Mouse (Mus musculus) frontal cortex, postnatal 36 days (tissue): Measurements from ENCODE around the gene Sirpa.

Source experiments
- DNase-seq, 2 experiments: peaks; one replicate each; pipeline ENCODE4 v3.0.0; 2022; ENCODE audit warnings: low spot score in 2 of 2

Sirpa gene

DNA sequence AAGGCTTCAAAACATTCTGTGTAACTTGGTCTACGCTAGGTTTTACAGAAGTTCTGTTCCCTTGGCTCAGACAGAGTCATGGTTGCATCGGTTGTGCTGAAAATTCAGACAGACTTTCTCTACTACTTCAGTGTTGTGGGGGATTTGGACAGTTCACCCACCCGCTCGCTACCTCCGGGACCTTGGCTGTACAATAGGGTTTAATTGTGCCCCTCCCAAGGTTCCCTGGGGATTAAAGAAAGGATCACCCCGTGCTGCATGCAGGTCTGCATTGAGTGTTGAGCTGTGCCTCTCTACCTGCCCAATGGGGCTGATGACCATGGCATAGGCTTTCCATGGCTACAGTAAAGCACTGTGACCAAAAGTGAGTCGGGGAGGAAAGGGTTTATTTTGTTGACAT lies 39.7 kb downstream of the Sirpa start:
- DNase-seq, result no peak

GRCm38 (mm10) chr2:129633077-129633732 lies 40.6 kb downstream of the Sirpa start:
- peak in 1 of 2 experiments; percentile 66 for DNase-seq

DNA sequence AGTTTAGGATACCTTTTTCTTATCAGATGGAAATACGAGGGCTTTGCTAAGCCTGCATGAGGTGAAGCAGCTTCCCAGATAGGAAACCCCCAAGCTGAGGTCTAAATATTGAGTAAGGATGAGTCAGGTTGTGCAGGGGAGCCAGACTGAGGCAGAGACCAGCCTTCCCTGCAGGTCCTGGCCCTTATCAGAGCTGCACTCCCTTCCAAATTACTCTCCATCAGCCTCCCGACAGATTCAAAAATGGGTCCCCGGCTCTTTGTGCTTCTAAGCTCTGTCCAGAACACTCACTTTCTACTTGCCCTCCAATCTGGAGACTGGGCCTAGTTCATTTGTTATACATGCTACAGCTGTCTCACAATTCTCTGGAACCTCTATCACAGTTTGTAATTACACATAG lies 41.3 kb downstream of the Sirpa start:
- DNase-seq, result no peak

- DNase-seq, result no peak
These were observed 60.0 kb downstream of the Sirpa start for GRCm38 (mm10) chr2:129652616-129653015.

GRCm38 (mm10) chr2:129653632-129654031 lies 61.0 kb downstream of the Sirpa start:
- DNase-seq, result no peak

- no peak for DNase-seq
These were observed 61.8 kb downstream of the Sirpa start for GRCm38 (mm10) chr2:129654233-129654950.

DNA sequence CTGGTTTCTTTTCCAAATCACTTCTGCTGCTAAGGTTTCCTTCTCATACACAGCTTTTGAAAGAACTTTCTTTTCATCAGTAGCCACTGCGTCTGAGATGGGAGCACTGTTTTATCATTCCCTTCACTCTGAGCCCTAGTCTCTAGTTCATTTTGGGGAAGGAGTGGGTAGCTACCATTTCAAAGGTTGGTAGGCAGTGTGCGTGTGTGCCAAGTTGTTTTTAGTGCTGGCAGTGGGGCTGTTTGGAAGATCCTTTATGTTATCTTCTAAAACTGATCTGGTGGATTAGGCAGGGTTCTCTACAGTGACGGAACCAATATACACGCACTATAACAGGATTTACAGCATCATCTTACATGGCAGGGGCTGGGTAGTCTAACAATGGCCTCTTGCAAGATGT lies 62.4 kb downstream of the Sirpa start:
- DNase-seq, result no peak

DNA sequence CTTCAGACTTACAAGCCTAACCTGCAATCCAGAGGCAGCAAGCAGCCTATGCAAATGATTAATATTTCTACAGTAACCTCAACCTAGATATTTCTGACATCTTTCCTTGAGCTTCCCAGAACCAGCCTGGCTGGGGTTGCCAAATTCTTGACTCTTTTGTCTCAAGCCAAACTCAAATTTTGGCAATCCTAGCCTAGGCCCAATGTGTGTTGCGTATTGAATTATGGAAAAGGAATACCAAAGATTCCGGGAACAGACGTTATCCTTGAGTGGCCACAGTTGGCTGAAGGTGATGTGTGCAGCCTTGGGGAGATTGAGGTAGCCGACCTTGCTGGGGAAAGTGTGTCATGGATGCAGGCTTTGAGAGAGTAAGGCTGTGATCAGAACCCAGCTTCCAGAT lies 66.2 kb downstream of the Sirpa start:
- no peak for DNase-seq

GRCm38 (mm10) chr2:129660020-129660419 lies 67.4 kb downstream of the Sirpa start:
- DNase-seq, result no peak

DNA sequence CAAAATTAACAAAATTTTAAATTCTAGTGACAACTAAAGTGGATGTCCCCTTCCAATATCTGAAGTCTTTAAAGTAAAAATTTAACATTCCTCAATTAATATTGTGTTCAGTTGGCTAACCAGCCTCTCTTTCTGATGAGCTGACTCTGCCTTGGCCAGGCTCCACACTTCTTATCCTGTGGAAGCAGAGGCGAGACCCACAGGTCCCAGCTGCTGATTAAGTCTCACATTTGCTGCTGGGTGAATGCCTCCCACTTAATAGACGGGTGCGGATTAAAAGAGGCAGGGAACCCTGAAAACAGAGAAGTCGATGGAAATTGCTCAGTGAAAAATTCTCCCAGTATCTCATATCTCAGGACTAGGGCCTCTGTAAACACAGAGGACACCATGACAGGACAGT lies 69.8 kb downstream of the Sirpa start:
- DNase-seq, result no peak

DNA sequence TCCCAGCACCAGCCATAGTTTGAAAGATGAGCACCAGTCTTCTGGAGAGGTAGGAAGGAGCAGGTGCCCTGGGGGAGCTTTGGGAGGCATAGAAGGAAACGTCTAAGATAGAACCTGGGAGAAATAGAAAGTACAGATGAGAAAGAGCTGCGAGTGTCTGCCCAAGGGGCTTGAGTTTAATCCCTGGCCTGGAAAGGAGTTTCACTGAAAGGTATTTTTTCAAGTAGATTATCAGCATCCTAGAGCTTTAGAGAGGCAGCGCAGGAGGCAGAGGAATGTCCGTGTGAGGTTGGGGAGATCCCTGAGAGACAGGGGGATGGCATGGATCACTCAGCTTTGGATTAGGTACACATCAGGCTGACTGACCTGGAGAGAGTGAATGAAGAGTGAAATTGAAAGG lies 79.3 kb downstream of the Sirpa start:
- DNase-seq, result no peak

GRCm38 (mm10) chr2:129674935-129675634 lies 82.5 kb downstream of the Sirpa start:
- peak; percentile 84 for DNase-seq

DNA sequence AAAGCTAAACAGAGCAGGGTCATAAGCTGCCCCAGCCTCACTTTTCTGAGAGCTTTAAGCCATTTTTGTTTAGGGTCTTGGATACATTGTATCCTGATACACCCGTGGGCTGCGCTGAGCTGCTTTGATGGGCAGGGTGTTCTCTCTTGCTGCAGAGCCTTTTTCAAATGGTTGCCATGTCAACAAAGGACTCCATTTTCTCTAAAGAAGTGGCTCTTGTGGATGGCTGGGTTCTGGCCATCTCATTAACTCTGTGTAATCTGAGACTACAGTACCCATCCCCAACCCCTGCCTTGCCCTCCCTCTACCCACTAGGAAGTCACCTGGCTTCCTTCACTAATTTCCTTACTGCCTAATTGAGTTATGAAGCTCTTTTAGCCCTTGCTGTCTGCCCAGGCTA lies 85.0 kb downstream of the Sirpa start:
- no peak for DNase-seq

DNA sequence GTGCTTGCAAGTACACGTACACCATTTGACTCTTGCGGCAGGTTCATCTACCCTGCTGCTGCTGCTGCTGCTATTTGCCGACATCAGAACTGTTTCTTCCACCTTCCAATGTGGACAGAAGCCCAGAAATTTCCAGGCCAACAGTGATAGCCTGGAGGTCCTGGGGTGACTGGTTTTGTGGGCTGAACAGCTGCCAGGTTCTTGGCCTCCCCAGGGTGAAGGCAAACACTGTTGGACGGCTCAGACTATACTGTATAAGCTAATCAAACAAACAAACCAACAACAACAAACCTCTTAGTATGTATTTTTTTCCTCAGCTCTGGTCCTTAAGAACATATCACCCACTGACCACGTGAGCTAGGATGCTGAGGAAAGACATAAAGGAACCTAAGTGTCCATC lies 86.4 kb downstream of the Sirpa start:
- DNase-seq, result no peak

DNA sequence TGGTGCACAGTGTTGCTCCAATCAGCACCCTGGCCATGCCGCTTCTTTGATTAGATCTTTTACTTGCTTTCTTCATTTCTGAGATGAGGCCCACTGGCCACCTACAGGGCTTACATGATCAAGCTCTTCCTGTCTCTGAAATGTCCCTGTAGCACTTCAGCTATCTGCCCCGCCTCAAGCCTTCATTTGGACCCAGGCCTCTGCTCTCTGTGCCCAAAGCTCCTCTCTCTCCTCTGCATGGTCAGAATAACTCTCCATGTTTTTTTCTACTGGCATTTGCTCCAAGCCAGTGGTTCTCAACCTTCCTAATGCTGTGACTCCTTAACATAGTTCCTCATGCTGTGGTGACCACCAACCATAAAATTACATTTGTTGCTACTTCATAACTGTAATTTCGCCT lies 87.6 kb downstream of the Sirpa start:
- no peak for DNase-seq
